Mouse (Mus musculus) B cell, adult 62 days (primary cell): ENCODE measurements around the gene Ctnna3. TPM values are rescaled to one million over a fixed set of nuclear protein-coding genes. Genes with fewer than 3 reads are reported as not detected.

Experiments
- total RNA-seq: library from RNA; stranded (reverse); gene quantifications from 4 replicates; pipeline ENCODE4 v1.2.4, GENCODE M21; 2023

Ctnna3 gene
- total RNA-seq, result not detected in 4 replicates

DNA sequence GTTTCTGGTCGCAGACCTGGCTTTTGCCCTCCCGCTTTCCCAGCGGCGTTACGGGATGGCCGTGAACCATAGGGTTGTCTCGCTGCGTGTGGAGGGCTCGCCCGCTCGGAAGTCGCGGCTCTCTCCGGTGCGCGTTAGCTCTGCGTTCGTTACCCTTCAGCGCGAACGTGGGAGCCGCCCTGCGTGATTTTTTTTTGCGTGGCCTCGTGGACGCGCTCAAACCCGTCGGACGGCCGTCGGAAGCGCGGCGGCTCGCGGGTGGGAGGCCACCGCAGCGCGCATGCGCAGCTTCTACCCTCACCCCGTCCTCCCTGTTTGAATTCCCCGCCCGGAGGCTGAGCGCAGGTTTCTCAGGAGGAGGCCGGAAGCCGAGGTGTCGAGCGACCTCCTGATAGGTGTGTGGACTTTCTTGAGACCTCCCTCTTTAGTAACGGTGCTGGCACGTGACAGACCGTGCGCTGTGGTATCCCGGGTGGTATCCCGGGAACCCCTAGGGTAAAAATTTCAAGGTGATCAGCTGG is at the start of gene Ctnna3:
TSS of gene Ctnna3 (plus strand) at position 314 of the 521 bp plus-strand sequence.

DNA sequence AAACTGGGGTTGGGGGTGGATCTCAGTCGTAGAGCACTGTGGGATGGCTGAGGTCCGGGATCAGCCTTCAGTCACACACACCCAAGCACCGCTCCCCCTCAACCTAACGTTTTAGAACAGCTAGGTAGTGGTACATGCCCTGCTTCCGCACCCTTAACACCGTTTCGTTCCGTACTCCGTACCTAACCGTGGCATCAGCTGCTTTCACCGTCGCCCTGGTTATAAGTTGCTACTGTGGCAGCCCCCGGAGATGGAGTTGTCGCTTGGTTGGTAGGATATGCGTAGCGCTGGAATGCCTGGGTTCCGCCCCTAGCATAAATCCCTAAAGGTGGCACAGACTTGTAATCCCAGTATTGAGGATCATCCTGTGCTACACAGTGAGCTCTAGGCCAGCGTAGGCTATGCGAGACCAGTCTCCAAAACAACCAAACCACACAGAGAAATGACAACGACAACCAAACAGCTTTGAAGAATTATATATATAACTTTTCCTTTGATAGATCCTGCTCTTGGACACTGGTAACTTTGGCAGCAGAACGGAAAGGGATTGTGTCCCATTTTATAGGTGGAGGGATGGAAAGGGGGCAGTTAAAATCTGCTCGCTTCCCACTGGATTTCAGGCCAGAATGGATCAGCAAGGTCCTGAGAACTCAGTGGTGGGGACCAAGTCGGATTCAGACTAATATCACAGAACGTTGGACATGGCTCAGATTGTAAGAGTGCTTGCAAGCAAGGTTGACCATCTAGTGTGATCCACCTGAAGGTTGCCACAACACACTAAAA is 48.2 kb upstream of the Ctnna3 start, which contains the start of gene Sirt1:
TSS of gene Sirt1 (minus strand) at position 207 of the 783 bp plus-strand sequence.

GRCm38 (mm10) chr10:63382372-63383279 is 47.3 kb upstream of the Ctnna3 start, which contains the start of gene Dnajc12:
Dnajc12 (plus strand) TSS chr10:63382443.

DNA sequence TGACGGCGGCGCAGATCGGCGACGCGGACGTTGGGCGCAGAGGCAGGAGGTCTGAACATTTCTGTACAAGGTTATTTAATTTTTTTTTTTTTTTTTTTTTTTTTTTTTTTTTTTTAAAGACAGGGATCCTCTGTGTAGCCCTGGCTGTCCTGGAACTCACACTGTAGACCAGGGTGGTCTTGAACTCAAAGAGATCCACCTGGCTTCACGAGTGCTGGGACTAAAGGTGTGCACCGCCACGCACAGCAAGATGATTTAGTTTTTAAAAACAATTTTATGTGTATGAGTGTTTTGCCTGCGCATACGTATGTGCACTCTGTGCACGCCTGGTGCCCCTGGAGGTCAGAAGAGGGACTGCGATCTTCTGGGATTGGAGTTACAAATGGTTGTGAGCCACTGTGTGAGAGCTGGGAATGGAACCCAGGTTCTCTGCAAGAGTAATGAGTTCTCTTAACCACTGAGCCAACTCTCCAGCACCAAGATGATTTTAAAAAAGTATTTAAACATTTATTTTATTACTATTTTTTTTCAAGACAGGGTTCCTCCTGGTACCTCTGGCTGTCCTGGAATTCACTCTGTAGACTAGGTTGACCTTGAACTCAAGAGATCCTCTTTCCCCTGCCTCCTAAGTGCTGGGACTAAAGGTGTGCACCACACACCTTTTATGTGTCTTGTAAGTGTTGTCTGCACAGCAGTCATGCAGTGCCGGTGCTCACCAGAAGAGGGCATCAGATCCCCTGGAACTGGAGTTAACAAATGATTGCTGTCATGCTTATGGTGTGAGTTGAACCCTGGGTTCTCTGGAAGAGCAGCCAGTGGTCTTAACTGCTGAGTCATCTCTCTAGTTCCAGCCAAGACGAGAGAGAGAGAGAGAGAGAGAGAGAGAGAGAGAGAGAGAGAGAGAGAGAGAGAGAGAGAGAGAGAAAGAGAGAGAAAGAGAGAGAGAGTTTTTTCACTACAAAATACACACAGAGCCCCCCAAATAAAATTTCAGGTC is 7.9 kb upstream of the Ctnna3 start, which contains the start of gene Gm7075:
TSS of gene Gm7075 (minus strand) at position 51 of the 997 bp plus-strand sequence.

GRCm38 (mm10) chr10:63927334-63927733 is 497.4 kb downstream of the Ctnna3 start, which contains the start of gene Gm10118:
Gm10118 (minus strand) TSS chr10:63927434.

DNA sequence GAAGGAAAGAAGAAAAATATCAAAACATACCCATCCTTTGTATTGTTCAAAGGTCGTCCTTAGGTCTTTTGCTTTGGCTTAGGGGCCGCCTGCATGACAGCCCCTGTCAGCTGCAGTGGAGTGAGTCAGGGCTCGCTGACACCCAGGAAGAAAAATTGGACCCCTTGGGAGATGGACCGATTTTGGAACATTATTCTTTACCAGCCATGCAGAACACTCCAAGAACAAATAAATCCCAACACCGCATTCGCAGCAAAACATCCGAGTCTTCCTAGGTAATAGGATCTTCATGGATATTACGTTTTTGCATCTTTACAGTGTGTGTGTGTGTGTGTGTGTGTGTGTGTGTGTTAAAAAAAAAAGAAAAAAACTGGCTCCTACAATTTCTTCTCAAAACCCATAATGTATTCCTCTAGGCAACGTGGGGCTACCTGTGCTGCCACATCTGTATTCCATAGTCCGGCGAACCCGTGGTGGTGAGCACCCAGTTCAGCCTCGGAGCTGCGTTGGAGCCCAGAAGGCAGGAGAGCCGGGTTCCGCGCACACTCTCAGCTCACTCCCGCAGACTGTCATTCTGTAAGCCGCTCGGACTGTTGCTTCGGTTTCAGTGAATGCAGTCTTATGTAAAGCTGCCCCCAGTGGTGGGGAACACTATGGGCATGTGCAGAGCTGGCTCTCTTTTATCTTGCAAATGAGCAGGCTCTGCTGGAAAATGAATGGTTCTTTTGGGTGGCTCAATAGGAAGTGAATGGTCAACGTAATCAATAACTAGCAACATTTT is 660.0 kb downstream of the Ctnna3 start, which contains the start of gene Lrrtm3:
TSS of gene Lrrtm3 (minus strand) at position 598 of the 781 bp plus-strand sequence.

Other genes with a start within 250 kb of the Ctnna3 start
- not detected in 4 replicates for gene Mypn, start 226.1 kb upstream of the Ctnna3 start, total RNA-seq
- 223 to 260 TPM (median 231 TPM) in 4 replicates for gene Herc4, start 186.3 kb upstream of the Ctnna3 start, total RNA-seq
- gene Sirt1, start 48.4 kb upstream of the Ctnna3 start, total RNA-seq, result 55.1 to 70.7 TPM (median 62.1 TPM) in 4 replicates
- 4.5 to 7.0 TPM (median 5.7 TPM) in 4 replicates for gene Dnajc12, start 47.7 kb upstream of the Ctnna3 start, total RNA-seq
- gene Gm7075, start 8.3 kb upstream of the Ctnna3 start, total RNA-seq, result not detected in 4 replicates